Mouse (Mus musculus) G1E (cell line): Measurements from ENCODE around the gene C1qtnf5. TPM values are rescaled to one million over a fixed set of nuclear protein-coding genes. Genes with fewer than 3 reads are reported as not detected.

Experiments used
- ATAC-seq: 2 replicates; pipeline ENCODE4 v1.8.0; 2016; ENCODE audit warnings: mild to moderate bottlenecking; ENCODE audit not compliant: insufficient number of reproducible peaks, poor library complexity, low FRiP score, severe bottlenecking; ENCODE audit errors: extremely low read depth
- DNase-seq: peaks from one replicate; pipeline ENCODE4 v3.0.0; 2012; ENCODE audit warnings: low spot score
- H3K27me3 ChIP-seq: 2 replicates; pipeline ENCODE4 v1.6.1; 2012; ENCODE audit warnings: mild to moderate bottlenecking, low read length, inconsistent platforms; ENCODE audit not compliant: insufficient read depth
- H3K36me3 ChIP-seq: replicated peaks from 2 replicates; pipeline ENCODE3; 2012; ENCODE audit warnings: mild to moderate bottlenecking, inconsistent platforms
- H3K4me1 ChIP-seq: 2 replicates; pipeline ENCODE4 v1.6.1; 2012; ENCODE audit warnings: low read depth, low read length, inconsistent platforms, mixed read lengths; ENCODE audit not compliant: insufficient read depth
- H3K4me3 ChIP-seq: 2 replicates; pipeline ENCODE4 v1.5.1; 2012; ENCODE audit warnings: low read depth, mild to moderate bottlenecking, inconsistent platforms, low read length, moderate library complexity, mixed read lengths
- H3K9me3 ChIP-seq: replicated peaks from 2 replicates; pipeline ENCODE4 v1.6.1; 2012; ENCODE audit warnings: inconsistent platforms
- CTCF ChIP-seq: IDR thresholded peaks from 2 replicates; pipeline ENCODE4 v1.5.1; 2012; ENCODE audit warnings: low read depth, low read length, inconsistent platforms, mixed read lengths
- GATA1 ChIP-seq: IDR thresholded peaks from 2 replicates; pipeline ENCODE4 v1.6.1; 2012; ENCODE audit warnings: borderline replicate concordance, low read length, inconsistent platforms, mixed read lengths
- GATA2 ChIP-seq: IDR thresholded peaks from 2 replicates; pipeline ENCODE4 v1.6.1; 2012; ENCODE audit warnings: low read depth, low read length, inconsistent platforms, borderline replicate concordance
- POLR2AphosphoS5 ChIP-seq: IDR thresholded peaks from 2 replicates; pipeline ENCODE4 v1.6.1; 2012; ENCODE audit warnings: low read depth, low read length, inconsistent platforms; ENCODE audit not compliant: insufficient replicate concordance
- TAL1 ChIP-seq: conservative IDR thresholded peaks from 2 replicates; pipeline ENCODE4 v1.6.1; 2012; ENCODE audit warnings: low read depth, low read length, inconsistent platforms, mixed read lengths
- polyA plus RNA-seq: library from polyadenylated mRNA; stranded (reverse); fragments of >175 nt; gene quantifications from 2 replicates; pipeline ENCODE4 v1.2.3, GENCODE M21; 2012
- total RNA-seq, 2 experiments: library from RNA; stranded (forward) in 1 of 2; stranded (reverse) in 1 of 2; fragments of 200-1000 nt in 1 of 2; fragments of >200 nt in 1 of 2; fragmentation: Nextera tagmentation in 1 of 2; gene quantifications; 2 replicates each; pipeline ENCODE4 v1.2.3; 2014 to 2017

Gene C1qtnf5
- total and polyA plus RNA-seq, 3 experiments: 0.21 TPM; not detected in 2

GRCm38 (mm10) chr9:44133287-44133686 lies 26.2 kb downstream of the C1qtnf5 start:
- DNase-seq (no peak), ATAC-seq (no peak)
- Histone ChIP-seq H3K4me3 (no peak overlapping the region), H3K27me3 (peaks cover 90% of the 10 kb centered on the region), H3K9me3 (no peaks in the 10 kb centered on the region), H3K36me3 (no peaks in the 10 kb centered on the region), H3K4me1 (peaks cover 42% of the 10 kb centered on the region)
- TF ChIP-seq CTCF: no peak
- no peak for TF ChIP-seq GATA1

GRCm38 (mm10) chr9:44134101-44134850 lies 27.2 kb downstream of the C1qtnf5 start, which contains the start of gene Mcam:
Gene Mcam, plus strand, starts transcription at chr9:44134469.
- H3K27me3 ChIP-seq: peaks cover 82% of the 10 kb centered on the region
- H3K4me3 ChIP-seq: peak within 1 kb of the TSS; percentile 64; the same call in 1 of the 2 replicates
- TF ChIP-seq GATA2: no peak
- TF ChIP-seq GATA1: no peak
- no peak for TF ChIP-seq POLR2AphosphoS5
- TF ChIP-seq TAL1: no peak
- no peak for TF ChIP-seq CTCF
- H3K4me1 ChIP-seq: peaks cover 46% of the 10 kb centered on the region
- H3K36me3 ChIP-seq: no peaks in the 10 kb centered on the region
- H3K9me3 ChIP-seq: no peaks in the 10 kb centered on the region
- DNase-seq: no peak
- no peak for ATAC-seq

- Histone ChIP-seq H3K4me3 (peak overlapping the region; percentile 64; the same call in 1 of the 2 replicates), H3K27me3 (peaks cover 74% of the 10 kb centered on the region), H3K9me3 (no peaks in the 10 kb centered on the region), H3K36me3 (peaks cover 8% of the 10 kb centered on the region), H3K4me1 (peaks cover 44% of the 10 kb centered on the region)
- no peak for ATAC-seq
- DNase-seq: no peak
- no peak for TF ChIP-seq GATA1
- TF ChIP-seq POLR2AphosphoS5: no peak
- TF ChIP-seq CTCF: no peak
- no peak for TF ChIP-seq GATA2
- TF ChIP-seq TAL1: no peak
Measured at GRCm38 (mm10) chr9:44134851-44135730, 28.0 kb downstream of the C1qtnf5 start.

GRCm38 (mm10) chr9:44135731-44136411 lies 28.8 kb downstream of the C1qtnf5 start:
- peak; percentile 55 for DNase-seq
- H3K9me3 ChIP-seq: no peaks in the 10 kb centered on the region
- peak overlapping the region; percentile 64; the same call in 1 of the 2 replicates for H3K4me3 ChIP-seq
- no peak for TF ChIP-seq POLR2AphosphoS5
- no peak for TF ChIP-seq GATA2
- TF ChIP-seq GATA1: no peak
- no peak for TF ChIP-seq CTCF
- no peak for TF ChIP-seq TAL1
- H3K36me3 ChIP-seq: peaks cover 16% of the 10 kb centered on the region
- H3K27me3 ChIP-seq: peaks cover 66% of the 10 kb centered on the region
- peaks cover 44% of the 10 kb centered on the region for H3K4me1 ChIP-seq
- ATAC-seq: no peak

- H3K4me3 ChIP-seq: no peak overlapping the region
- H3K4me1 ChIP-seq: peaks cover 42% of the 10 kb centered on the region
Measured at GRCm38 (mm10) chr9:44137846-44138245, 30.8 kb downstream of the C1qtnf5 start.

More at GRCm38 (mm10) chr9:44137846-44138245, 30.8 kb downstream of the C1qtnf5 start:
- no peak for TF ChIP-seq CTCF
- no peak for TF ChIP-seq GATA2
- no peak for TF ChIP-seq POLR2AphosphoS5
- TF ChIP-seq GATA1: no peak
- no peak for TF ChIP-seq TAL1
- DNase-seq: no peak
- H3K9me3 ChIP-seq: no peaks in the 10 kb centered on the region
- peaks cover 50% of the 10 kb centered on the region for H3K27me3 ChIP-seq
- peaks cover 33% of the 10 kb centered on the region for H3K36me3 ChIP-seq
- no peak for ATAC-seq
